Mouse (Mus musculus) heart, postnatal 0 days (tissue): ENCODE measurements at regions not wholly inside any gene's neighbourhood (a gene's known extent, or its start where the extent isn't known, plus 50 kb on each side); places are given as distances from the start of the nearest gene placed in this dataset.

Experiments used
- CTCF ChIP-seq: IDR thresholded peaks from 2 replicates; pipeline ENCODE4 v1.5.1; 2016; ENCODE audit warnings: antibody characterized with exemption, control low read depth, low read depth
- EP300 ChIP-seq: IDR thresholded peaks from 2 replicates; pipeline ENCODE4 v1.6.1; 2016; ENCODE audit warnings: antibody characterized with exemption, low read depth

- TF ChIP-seq CTCF (no peak), EP300 (no peak)
Measured at GRCm38 (mm10) chr1:184244730-184245488, 210.8 kb upstream of the 1700056E22Rik start.
